Mouse (Mus musculus): ENCODE data around the gene Cers2. TPM values are rescaled to one million over a fixed set of nuclear protein-coding genes. Genes with fewer than 3 reads are reported as not detected.

Gene Cers2
- polyA plus RNA-seq, 1 experiment from 2014 or later: 97.4 TPM

DNA sequence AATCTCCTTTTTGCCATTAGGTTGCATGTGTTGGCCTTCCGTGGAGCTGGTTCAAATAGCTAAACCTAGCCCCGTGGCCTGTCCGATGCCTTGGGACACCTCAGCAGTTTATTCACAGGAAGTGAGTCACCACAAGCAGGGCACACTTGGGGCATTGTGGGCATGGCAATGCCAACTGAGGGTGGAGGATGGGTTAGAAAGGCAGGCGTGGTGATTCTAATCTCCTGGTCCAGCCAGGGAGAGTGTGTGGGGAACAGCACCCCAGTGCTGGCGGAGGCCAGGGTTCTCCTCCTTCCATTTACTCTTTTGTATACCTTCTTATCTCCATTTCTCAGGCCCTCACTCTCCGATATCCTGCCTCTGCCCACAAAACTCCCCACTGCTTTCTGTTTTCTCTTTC lies 2.0 kb upstream of the Cers2 start:
- H3K4me3 ChIP-seq (ENCODE audit: low read length): no peak overlapping the region
- H3K4me2 ChIP-seq (ENCODE audit: low read length): no peak overlapping the region
- H3K36me3 ChIP-seq (ENCODE audit: control insufficient read depth, insufficient read depth, low read length): no peaks in the 10 kb centered on the region
- WGBS: 84% methylated on average over 6 of the region's 6 CpGs
- H3K4me1 ChIP-seq (ENCODE audit: control insufficient read depth, insufficient read depth, low read depth, low read length): peaks cover 15% of the 10 kb centered on the region
- no peak overlapping the region for H3K27ac ChIP-seq (ENCODE audit: low read depth, low read length)
- no peak overlapping the region for H3K9ac ChIP-seq (ENCODE audit: low read depth, low read length)
- no peak for ATAC-seq
- H3K27me3 ChIP-seq (replicated peaks; ENCODE audit: control insufficient read depth, insufficient read depth, low read length): no peaks in the 10 kb centered on the region
- no peaks in the 10 kb centered on the region for H3K9me3 ChIP-seq (ENCODE audit: control insufficient read depth, low read length)

DNA sequence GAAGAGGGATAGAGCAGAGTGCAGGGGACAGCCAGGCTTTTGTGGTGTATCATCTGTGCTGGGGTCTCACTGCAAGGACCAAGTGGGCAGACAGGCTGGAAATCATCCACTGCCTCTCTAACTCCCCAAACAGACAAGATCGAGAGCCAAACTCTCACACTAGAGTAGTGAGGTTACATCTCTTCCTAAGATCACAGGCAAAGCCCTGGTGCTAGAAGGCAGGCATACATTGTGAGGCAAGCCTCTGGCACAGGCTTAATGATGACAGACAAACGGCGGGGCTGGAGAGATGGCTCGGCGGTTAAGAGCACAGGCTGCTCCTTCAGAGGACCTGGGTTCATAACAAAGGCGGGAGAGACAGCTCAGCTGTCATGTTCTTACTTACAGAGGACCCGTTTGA lies 1.1 kb upstream of the Cers2 start:
- H3K4me1 ChIP-seq (ENCODE audit: control insufficient read depth, insufficient read depth, low read depth, low read length): peaks cover 17% of the 10 kb centered on the region
- H3K9me3 ChIP-seq (ENCODE audit: control insufficient read depth, low read length): no peaks in the 10 kb centered on the region
- no peak overlapping the region for H3K27ac ChIP-seq (ENCODE audit: low read depth, low read length)
- 35% methylated on average over 7 of the region's 7 CpGs for WGBS
- no peak overlapping the region for H3K9ac ChIP-seq (ENCODE audit: low read depth, low read length)
- H3K4me3 ChIP-seq (ENCODE audit: low read length): no peak overlapping the region
- no peaks in the 10 kb centered on the region for H3K27me3 ChIP-seq (replicated peaks; ENCODE audit: control insufficient read depth, insufficient read depth, low read length)
- no peak for ATAC-seq
- H3K4me2 ChIP-seq (ENCODE audit: low read length): no peak overlapping the region
- H3K36me3 ChIP-seq (ENCODE audit: control insufficient read depth, insufficient read depth, low read length): no peaks in the 10 kb centered on the region

DNA sequence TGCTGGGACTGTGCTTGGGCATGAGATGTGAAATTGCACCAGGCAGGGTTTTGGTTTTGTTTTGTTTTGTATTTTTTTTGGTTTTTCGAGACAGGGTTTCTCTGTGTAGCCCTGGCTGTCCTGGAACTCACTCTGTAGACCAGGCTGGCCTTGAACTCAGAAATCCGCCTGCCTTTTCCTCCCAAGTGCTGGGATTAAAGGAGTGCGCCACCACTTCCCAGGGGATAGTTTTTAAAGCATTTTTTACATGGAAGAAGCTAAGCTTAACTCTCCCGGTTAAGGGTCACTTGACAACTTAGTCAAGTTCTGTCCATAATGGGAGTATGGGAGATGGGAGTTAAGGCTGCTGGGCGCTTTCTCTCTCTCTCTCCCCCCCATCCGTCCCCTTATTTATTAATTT lies 516 bp upstream of the Cers2 start:
- H3K9me3 ChIP-seq (ENCODE audit: control insufficient read depth, low read length): no peaks in the 10 kb centered on the region
- H3K4me2 ChIP-seq (ENCODE audit: low read length): peak overlapping the region; percentile 82
- H3K27me3 ChIP-seq (replicated peaks; ENCODE audit: control insufficient read depth, insufficient read depth, low read length): no peaks in the 10 kb centered on the region
- peaks cover 20% of the 10 kb centered on the region for H3K4me1 ChIP-seq (ENCODE audit: control insufficient read depth, insufficient read depth, low read depth, low read length)
- no peak overlapping the region for H3K9ac ChIP-seq (ENCODE audit: low read depth, low read length)
- H3K27ac ChIP-seq (ENCODE audit: low read depth, low read length): no peak overlapping the region
- H3K4me3 ChIP-seq (ENCODE audit: low read length): peak overlapping the region; percentile 66; the same call in 1 of the 2 replicates
- no peak for ATAC-seq
- no peaks in the 10 kb centered on the region for H3K36me3 ChIP-seq (ENCODE audit: control insufficient read depth, insufficient read depth, low read length)
- WGBS: 69% methylated on average over 6 of the region's 6 CpGs

DNA sequence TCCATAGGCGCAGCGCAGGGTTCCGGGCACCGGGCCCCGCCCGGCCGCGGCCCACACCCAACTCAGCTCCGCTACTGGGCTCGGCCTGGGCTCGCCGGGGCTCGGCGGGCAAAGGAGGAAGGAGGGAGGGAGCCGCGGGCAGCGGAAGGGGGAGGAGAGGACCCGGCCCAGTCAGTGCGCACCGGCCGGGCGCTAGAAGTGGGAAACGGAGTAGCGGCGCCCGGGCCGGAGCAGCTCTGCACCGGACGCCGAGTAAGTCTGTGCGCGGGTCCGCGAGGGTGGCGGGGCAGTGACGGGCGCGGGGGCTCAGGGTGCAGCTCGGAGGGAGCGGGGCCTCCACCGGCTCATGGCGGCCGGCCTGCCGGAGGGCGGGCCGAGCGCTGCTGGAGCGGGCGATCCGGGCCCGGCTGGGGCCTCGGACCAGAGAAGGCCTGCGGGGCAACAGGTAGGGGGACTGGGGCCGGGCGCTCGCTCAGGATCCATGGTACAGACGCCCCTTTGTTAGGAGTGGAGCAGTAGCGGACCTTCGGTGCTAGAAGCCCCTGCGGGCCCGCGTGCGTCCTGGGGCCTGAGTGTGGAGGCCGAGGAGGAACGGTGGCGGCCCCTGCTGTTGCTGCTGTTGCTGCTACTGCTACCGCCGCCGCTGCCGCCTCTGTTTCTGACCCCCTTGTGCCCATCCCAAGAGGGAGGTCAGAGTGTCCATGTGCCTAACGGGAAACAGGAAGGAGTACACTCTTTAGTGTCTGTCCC lies 678 bp downstream of the Cers2 start:
- H3K27ac ChIP-seq (ENCODE audit: low read depth, low read length): peak overlapping the region; percentile 91
- H3K4me3 ChIP-seq (ENCODE audit: low read length): peak overlapping the region; percentile 66
- H3K9me3 ChIP-seq (ENCODE audit: control insufficient read depth, low read length): no peaks in the 10 kb centered on the region
- WGBS: under 1% methylated on average over 58 of the region's 71 CpGs
- peaks cover 20% of the 10 kb centered on the region for H3K4me1 ChIP-seq (ENCODE audit: control insufficient read depth, insufficient read depth, low read depth, low read length)
- H3K9ac ChIP-seq (ENCODE audit: low read depth, low read length): peak overlapping the region; percentile 96
- H3K4me2 ChIP-seq (ENCODE audit: low read length): peak overlapping the region; percentile 82
- peaks cover under 1% of the 10 kb centered on the region; the same call in 1 of the 2 replicates for H3K36me3 ChIP-seq (ENCODE audit: control insufficient read depth, insufficient read depth, low read length)
- H3K27me3 ChIP-seq (replicated peaks; ENCODE audit: control insufficient read depth, insufficient read depth, low read length): no peaks in the 10 kb centered on the region
- ATAC-seq: peak; percentile 91

DNA sequence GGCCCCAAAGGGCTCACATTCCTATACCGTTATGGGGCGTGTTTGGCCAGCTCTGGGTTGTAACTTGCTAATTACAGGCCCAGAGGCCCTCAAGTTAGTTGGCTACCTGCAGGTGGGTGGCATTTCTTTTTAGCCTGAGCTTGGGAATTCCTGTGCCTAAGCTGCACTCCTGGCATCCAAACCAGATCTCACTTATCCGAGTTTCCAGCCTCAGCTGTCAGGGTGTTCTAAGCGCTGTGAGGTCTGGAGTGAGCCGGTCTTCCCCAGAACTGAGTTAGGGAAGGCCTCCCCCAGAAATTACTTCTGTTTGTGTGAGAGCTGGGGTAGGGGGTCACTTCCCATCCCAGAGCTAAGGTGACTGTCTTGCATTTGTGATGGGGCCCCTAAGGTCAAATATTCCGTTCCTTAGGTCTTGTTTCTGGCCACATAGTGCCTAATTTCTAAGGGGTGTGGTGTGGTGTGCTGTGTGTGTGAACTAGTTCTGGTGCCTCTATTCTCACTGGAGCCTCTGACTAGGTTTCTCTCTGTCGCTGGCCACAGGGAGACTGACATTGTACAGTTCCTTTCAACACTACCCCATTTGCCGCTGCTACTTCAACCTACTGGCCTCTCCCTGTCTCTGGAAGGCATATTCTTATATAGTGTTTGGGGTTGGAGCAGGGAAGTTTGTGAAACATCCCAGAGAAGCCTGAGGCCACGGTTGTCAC lies 1.4 kb downstream of the Cers2 start:
- peak; percentile 3; the same call in 1 of the 2 replicates for ATAC-seq
- Histone ChIP-seq H3K27ac (ENCODE audit: low read depth, low read length) (peak overlapping the region; percentile 91; the same call in 1 of the 2 replicates), H3K9me3 (ENCODE audit: control insufficient read depth, low read length) (no peaks in the 10 kb centered on the region), H3K4me2 (ENCODE audit: low read length) (peak overlapping the region; percentile 82), H3K36me3 (ENCODE audit: control insufficient read depth, insufficient read depth, low read length) (peaks cover 4% of the 10 kb centered on the region; the same call in 1 of the 2 replicates), H3K4me3 (ENCODE audit: low read length) (peak overlapping the region; percentile 66), H3K4me1 (ENCODE audit: control insufficient read depth, insufficient read depth, low read depth, low read length) (peaks cover 20% of the 10 kb centered on the region), H3K9ac (ENCODE audit: low read depth, low read length) (peak overlapping the region; percentile 96), H3K27me3 (replicated peaks; ENCODE audit: control insufficient read depth, insufficient read depth, low read length) (no peaks in the 10 kb centered on the region)
- 17% methylated on average over 9 of the region's 9 CpGs for WGBS

DNA sequence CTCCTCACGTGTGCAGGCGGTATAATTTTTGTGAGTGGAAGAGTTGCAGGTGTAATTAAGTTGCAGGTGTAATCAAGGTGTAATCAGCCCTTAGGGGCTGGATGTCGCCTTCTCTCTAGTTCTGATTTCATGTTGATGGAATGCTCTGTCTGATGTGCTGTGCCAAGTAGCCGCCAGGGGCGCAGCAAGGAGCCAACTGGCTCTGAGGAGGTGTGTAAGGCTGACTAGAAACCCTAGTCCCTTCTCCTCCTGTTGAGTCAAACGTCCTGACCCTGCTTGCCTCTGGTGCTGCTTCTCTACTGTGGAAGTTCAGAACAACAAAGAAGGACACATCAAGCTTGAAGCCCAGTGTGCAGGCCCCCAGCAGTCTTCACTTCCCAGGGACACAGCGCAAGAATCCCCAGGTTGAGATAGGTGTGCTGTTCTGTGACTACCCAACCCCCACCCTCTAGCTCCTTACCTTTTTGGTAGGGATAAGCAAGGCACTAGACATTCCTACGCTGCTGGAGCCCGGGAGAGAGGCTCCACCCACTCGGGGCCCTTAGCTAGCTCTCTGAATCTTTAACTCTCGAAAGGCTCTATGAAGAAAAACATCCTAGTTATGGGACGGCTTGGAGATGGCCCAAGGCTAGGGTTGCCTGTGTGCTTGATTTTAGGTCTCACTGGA lies 3.0 kb downstream of the Cers2 start:
- peaks cover 12% of the 10 kb centered on the region for H3K36me3 ChIP-seq (ENCODE audit: control insufficient read depth, insufficient read depth, low read length)
- no peak overlapping the region for H3K9ac ChIP-seq (ENCODE audit: low read depth, low read length)
- H3K4me2 ChIP-seq (ENCODE audit: low read length): peak overlapping the region; percentile 13; the same call in 1 of the 2 replicates
- no peaks in the 10 kb centered on the region for H3K9me3 ChIP-seq (ENCODE audit: control insufficient read depth, low read length)
- no peak overlapping the region; the same call in 1 of the 2 replicates for H3K27ac ChIP-seq (ENCODE audit: low read depth, low read length)
- no peak for ATAC-seq
- H3K27me3 ChIP-seq (replicated peaks; ENCODE audit: control insufficient read depth, insufficient read depth, low read length): no peaks in the 10 kb centered on the region
- H3K4me1 ChIP-seq (ENCODE audit: control insufficient read depth, insufficient read depth, low read depth, low read length): peaks cover 20% of the 10 kb centered on the region
- WGBS: 27% methylated on average over 12 of the region's 12 CpGs
- H3K4me3 ChIP-seq (ENCODE audit: low read length): no peak overlapping the region

DNA sequence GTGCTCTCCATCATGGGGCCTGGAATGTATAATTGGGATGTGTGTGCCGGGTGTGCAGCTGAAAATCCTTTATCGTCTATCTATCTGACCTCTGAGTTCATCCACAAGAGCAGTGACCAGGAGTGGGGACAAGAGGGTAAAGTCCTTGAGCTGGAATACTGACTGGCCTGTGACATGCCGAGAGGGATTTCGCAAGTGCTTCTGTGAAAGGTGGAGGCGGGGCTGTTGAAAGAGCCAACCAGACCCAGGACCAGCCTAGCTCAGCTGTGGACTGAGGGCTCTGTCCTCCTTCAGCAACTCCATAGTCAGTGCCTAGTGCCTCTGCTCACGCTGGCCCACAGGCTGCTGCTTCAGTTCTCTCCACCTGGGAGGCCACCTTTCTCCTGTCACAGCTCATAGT lies 4.0 kb downstream of the Cers2 start:
- no peak overlapping the region for H3K4me2 ChIP-seq (ENCODE audit: low read length)
- ATAC-seq: no peak
- H3K9ac ChIP-seq (ENCODE audit: low read depth, low read length): 0 out of 2 replicates have a peak overlapping the region, but pooled peaks have one; percentile 6
- H3K27me3 ChIP-seq (replicated peaks; ENCODE audit: control insufficient read depth, insufficient read depth, low read length): no peaks in the 10 kb centered on the region
- peaks cover 20% of the 10 kb centered on the region for H3K4me1 ChIP-seq (ENCODE audit: control insufficient read depth, insufficient read depth, low read depth, low read length)
- WGBS: 49% methylated on average over 6 of the region's 6 CpGs
- H3K4me3 ChIP-seq (ENCODE audit: low read length): no peak overlapping the region
- no peak overlapping the region for H3K27ac ChIP-seq (ENCODE audit: low read depth, low read length)
- H3K9me3 ChIP-seq (ENCODE audit: control insufficient read depth, low read length): no peaks in the 10 kb centered on the region
- H3K36me3 ChIP-seq (ENCODE audit: control insufficient read depth, insufficient read depth, low read length): peaks cover 20% of the 10 kb centered on the region

DNA sequence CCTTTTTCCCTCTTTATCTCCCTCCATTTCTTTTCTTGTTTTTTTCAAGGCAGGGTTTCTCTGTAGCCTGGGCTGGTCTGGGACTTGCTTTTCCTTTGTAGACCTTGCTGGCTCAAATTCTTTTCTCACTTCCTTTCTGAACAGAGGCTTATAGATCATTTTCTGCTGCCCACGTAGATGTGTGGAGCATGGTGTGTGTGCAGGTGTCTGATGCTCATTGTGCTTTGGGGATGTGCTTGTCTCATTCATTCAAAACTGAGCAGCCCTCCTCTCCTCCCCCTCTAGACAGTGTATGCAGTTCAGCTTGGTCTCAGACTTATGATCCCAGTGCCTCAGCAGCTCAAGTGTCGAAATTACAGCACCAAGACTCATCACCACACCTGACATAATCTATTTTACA lies 4.5 kb downstream of the Cers2 start:
- Histone ChIP-seq H3K36me3 (ENCODE audit: control insufficient read depth, insufficient read depth, low read length) (peaks cover 25% of the 10 kb centered on the region), H3K9ac (ENCODE audit: low read depth, low read length) (no peak overlapping the region), H3K27me3 (replicated peaks; ENCODE audit: control insufficient read depth, insufficient read depth, low read length) (no peaks in the 10 kb centered on the region), H3K9me3 (ENCODE audit: control insufficient read depth, low read length) (no peaks in the 10 kb centered on the region), H3K4me3 (ENCODE audit: low read length) (no peak overlapping the region), H3K4me1 (ENCODE audit: control insufficient read depth, insufficient read depth, low read depth, low read length) (peaks cover 20% of the 10 kb centered on the region), H3K27ac (ENCODE audit: low read depth, low read length) (no peak overlapping the region), H3K4me2 (ENCODE audit: low read length) (no peak overlapping the region)
- WGBS: 61% methylated on average over 2 of the region's 2 CpGs
- ATAC-seq: no peak

All from hindbrain, embryonic 16.5 days (tissue).